Mouse (Mus musculus) right cerebral cortex, postnatal 36 days (tissue): Measurements from ENCODE around the gene Specc1l.

ENCODE experiments used
- DNase-seq, 2 experiments: peaks; one replicate each; pipeline ENCODE4 v3.0.0; 2022; ENCODE audit warnings: low spot score in 2 of 2, mixed read lengths in 1 of 2

The Specc1l gene

DNA sequence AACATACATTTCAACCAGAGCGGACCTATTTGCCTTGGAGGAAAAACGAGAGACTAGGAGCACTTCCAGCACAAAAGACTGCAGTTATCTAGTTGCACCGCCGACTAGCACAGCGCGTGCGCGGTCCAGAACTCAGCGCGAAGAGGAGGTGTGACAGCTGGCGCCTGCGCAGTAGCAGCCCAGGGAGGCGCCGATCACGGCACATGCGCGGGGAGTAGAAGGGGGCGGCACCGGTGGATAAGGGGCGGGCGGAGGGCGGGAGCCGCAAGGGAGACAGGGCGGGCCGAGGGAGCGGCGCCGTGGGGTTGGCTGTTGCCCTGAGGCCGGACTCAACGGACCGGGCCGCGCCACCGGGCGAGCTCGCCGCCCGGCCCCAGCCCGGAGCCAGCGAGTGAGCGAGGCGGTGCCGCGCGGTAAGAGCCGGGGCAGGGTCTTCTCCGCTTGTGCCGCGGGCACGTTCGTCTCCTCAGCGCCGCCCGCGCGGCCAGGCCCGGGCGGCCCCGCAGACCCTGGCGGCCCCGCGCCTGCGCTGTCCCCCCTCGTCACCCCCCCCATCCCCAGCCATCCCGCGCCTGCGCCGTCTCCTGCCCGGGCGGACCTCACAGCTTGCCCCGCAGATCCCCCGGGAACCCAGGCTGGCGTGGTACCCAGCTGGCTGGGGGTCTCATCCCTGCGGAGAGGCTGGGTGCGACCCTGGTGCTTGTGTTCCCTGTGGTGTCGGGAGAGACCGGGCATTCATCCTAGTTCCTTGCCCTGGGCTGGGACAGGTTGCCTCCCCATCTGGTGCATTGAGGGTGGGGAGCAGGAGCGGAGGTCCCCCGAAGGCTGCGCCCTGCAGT is at the start of gene Specc1l:
TSS of gene Specc1l (plus strand) at position 267 of the 839 bp plus-strand sequence.
- DNase-seq = peak; percentile 93

DNA sequence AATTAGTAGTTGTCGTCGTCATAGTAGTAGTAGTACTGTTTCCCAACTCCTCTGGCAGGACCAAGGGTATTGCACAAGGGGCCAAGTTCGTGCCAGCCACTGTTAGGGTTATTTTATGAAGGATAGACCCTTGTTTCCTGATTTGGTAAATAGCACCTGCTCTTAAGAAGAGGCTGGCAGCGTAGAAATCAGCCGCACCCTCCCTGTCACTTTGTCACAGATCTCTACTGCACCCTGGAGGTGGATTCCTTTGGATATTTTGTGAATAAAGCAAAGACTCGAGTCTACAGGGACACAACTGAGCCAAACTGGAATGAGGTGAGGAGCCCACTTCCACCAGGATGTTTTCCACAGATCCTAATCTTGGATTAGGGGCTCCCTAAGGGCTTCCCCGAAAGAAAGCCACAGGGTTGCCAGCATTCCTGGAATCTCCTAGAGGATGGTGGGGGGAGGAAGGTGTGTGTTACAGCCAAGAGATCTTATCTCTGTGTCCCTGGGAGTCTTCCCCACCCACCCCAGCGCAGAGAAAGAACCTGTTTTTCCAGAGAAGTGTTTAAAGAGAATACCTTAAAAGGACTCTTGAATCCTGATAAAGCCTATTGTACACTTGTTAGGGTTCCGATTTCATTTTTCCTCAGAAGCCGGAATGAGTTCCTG is 45.9 kb upstream of the Specc1l start:
- DNase-seq = no peak

DNA sequence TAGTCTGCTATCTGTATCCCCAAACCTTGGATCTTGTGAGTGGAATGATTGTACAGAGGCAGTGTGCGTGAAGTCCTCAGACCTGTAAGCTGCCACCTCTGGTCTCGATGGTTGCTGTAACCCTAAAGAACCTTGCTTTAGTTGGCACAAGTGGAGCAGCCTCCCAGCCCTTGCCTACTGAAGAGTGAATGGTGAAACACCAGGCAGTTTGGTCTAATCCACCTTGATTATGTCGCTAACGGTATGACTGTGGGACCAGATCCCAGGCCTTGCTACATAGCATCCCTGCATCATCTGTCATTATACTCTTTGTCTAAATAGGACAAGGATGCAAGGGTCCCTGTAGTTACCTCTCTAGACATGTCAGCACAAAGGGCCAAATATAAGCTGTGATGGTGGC is 45.3 kb upstream of the Specc1l start:
- no peak for DNase-seq

DNA sequence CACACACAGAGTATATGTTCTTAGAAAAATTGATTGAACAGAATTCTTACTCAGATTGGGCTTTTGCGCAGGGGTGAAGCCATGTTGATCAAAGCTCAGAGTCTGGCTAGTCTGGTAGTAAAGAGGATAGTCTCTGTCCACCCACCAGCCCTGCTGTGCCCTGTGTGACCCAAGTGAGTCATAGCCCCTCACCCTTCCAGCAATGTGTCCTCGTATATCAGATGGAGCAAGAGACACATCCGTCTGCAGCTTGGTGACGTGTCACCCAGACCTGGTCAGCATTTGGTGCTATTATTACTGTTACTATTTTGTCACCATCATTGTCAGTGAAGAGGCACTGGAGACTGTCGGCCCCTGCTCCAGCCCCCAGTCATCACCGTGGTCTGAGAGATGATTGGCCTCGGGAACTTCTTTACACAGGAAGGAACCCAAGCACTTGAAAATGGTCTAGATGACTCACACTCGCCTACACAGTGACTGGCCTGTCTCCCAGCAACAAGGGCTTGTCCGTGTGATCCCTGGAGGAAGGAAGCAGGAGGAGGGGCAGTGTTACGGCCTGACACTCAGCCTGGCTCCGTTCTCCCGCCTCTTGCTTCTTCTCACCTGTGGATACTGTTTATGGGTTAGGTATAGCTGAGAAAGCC is 41.5 kb upstream of the Specc1l start:
- DNase-seq = no peak

DNA sequence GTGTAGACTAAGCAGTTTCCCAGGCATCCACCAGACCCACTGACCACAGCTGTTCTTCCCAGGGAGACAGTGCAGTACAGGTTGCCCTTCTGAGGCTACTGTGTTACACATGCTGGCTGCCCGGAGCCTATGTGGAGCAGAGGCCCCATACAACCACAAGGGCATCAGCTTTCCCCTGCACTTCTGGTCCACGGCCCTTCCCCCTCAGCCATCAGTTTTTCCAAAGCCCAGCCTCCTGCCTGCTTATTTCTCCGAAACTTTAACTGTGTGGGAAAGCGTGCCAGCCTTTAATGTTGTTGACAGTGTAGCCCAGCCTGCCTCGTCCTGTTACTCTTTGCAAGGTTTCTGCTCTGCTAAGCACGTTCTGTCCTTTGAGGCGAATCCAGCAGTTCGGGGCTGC is 38.8 kb upstream of the Specc1l start:
- no peak for DNase-seq

DNA sequence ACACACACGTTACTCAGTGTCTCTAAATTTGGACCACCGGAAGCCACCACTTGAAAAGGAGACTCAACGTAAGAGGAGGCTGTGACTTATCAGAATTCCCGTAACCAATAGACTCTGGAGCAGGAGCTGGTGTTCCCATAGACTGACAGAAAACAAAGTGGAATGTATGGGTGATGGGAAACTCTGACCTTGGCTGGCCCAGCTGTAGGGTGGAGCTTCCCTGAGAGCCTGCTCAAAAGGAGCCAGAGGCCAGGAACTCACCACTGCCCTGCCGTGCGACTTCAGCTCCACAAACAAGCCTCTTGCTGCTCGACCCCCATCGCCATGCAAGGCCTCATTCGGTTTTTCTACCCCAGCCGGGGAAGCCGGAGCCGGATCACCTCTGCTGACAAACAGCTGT is 38.2 kb upstream of the Specc1l start:
- DNase-seq = no peak

DNA sequence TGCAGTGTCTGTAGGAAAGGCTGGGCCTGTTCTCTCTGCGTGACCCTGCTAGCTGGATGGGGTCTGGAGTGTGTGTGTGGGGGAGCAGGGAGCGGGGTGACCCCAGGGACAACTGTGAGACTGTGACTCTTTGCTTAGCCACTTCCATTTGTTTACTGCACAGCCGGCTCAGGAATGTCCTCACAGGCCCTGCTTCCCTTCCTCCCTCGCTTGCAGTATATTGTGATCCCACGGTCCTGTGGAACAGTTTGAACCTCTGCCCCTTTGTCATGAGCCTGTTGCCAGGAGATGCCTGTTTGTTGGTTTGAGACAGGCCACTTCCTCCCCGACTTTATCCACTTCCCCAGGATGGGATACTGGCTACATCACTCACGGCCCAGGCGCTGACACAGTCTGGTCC is 35.4 kb upstream of the Specc1l start:
- DNase-seq = no peak

DNA sequence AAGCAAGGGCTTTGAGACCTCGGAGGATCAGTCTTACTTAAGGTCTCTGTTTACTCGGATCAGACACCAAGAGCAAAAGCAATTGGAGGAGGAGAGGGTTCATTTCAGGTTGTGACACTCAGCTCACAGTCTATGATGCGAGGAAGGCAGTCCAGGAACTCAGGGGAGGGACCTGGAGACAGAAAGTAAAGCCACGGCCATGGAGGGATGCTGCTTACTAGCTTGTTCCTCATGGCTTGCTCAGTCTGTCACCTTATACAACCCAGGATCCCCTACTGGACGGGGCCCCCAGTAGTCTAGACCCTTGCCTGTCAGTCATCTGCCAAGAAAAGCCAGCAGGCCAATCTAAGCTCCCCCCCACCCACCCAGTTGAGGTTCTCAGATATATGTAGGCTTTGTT is 33.0 kb upstream of the Specc1l start:
- no peak for DNase-seq

DNA sequence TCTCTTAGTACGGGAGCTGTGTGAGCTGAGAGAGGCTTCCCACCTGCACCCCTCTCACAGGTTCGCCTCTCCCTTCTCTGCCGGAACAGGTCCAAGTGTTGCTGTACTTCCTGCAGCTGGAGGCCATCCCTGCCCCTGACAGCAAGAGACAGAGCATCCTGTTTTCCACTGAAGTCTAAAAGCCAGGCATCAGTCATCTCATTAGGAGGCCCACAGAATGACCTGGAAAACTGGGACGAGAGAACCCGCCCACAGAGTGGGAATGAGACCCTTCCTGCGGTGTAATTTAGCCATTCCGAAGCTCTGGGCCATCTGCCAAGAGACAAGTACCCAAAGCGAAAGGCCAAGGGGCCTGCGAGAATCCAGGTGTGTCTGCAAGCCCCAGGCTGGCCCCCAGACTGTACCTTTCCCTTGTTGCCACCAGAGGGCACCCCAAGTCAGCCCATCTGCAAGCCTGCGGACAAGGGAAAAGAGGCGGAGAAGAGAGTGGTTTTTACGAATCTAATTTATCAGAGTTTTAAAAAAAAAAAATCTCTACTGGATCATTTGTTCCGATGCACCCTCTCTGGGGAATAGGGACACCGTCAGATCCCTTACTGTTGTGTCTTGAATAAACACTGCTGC is 29.6 kb upstream of the Specc1l start:
- DNase-seq = peak; percentile 47 to 51

DNA sequence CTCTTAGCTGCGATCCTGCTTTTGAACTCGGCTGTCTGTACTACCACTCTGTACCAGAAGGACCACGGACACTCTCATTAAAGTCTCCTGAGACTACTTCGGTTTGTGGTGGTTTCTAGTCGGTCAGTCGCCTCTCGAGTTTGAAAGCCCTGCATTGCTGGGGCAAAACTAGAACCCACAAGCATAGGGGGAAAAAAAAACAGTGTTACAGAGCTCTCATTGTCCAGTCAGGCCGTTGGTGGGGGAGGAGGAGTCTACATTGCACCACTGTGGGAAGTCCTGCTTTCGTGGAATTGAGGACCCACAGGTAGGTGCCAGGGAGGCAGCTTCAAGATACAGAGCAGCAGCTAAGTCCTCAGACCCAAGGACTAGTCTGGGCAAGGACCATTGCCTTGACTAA is 27.0 kb upstream of the Specc1l start:
- no peak for DNase-seq

DNA sequence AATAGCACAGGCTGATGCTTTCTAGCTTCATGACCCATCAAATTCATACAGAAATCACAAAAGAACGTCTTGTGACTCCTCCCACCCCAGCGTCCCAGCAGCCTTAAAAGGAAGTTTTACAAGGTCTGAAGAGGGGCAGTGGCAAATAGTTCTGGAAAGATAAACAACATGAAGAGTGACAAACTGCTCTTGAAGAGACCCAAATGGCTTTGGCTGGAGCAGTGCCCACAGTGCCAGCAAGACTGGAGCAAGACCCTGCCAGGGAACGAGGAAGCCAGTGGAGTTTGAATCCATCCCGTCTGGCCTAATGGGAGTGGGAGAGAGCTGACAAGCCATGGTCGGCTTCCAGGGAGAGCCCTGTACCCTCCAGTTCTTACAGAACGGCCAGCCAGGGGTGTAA is 25.3 kb upstream of the Specc1l start:
- no peak for DNase-seq

DNA sequence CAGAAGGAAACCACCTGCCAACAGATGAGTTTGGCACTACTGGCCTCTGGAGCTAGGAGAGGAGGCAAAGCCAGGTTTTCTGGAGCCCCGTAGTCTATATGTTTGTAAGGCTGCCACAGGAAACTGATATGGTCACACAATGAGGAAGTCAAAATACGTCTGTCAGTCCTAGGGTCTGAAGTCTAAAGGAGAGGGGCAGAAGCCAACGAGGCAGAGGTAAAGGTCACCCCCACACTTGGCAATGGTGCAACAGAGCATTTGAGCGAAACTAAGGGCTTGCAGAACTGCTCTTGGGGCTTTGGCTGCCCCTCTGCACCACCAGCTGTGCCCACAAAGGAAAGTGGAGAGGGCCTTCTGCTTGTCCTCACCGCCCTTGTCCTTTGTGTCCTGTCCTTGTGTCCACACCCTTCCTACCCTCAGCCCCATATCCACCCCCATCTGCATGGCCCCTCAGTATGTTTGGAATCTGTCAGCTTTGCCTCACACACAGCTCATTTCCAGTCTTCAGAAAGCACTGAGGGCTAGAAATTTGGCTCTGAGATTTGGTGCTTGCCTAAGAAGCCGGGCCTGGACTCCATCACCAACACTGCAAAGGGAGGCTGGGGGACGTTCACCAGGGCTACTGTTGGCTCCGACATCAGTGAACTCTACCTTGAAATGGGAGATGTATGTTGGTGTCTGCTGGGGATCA is 24.4 kb upstream of the Specc1l start:
- no peak for DNase-seq

DNA sequence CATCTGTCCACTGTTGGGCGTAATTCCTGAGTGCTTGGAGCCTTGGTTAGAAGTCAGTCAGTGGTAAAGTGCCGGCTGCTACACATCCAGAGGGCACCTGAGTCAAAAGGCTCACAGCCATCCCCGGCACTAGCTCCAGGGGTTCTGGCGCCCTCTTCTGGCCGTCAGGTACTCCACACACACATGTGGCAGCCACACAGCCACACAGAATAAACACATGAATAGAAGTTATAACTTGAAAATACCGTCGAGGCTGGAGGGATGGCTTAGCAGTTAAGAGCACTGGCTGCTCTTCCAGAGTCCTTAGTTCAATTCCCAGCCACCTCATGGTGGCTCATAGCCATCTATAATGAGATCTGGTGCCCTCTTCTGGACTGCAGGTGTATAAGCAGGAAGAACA is 20.2 kb upstream of the Specc1l start:
- no peak for DNase-seq

DNA sequence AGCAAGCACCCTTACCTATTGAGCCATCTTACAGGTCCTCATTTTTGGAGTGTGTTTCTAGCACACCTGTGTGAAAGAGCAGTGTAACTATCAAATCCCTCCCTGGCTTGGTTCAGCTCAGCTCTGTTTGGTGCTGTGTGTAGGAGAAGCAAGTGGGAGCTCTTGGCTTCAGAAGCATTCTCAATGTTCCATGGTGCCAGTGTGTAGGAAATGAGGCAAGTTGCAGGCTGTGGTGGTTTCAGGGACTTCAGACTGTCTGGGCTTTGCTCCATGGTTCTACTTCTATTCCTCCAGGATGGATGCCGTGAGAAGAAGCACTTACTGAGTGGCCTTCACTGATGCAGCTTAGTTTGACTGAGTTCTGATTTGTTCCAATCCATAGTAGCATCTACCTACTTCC is 14.1 kb upstream of the Specc1l start:
- no peak for DNase-seq

DNA sequence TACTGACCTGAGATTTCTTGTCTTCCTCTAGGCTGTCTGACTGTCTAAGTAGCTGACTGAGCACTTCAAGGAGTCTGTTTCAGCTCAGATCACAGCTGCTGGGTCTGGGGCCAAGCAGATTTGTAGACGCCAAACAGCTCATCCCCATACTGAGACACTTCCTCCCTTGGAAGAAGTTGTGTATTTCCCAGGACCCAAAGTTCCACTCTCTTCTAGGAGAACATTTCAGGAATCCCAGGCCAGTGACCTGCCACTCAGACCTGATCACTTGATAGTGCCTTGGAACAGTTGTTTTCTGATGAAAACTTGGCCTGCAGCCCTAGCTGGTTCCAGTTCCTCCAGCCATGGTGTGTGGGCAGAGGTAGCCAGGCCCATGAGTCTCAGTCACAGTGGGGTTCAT is 11.1 kb upstream of the Specc1l start:
- no peak for DNase-seq

DNA sequence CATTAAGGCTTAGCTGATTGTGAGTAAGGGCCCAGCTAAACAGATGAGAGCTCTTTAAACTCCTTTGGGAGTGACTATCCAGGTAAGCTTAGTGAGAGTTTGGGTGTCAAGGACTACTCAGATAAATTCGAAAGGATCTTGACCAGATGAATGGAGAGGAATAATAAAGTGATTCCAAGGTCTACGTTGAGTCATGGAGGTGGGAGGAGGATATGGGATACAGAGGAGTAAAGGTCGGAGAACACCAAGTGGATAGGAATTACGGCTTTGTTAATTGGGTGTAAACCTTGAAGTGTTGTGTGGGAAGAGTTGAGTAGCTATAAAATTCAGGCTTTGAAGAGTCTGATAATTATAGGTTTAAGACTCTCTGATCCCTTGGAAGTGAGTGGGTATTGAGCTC is 5.7 kb upstream of the Specc1l start:
- DNase-seq = no peak

DNA sequence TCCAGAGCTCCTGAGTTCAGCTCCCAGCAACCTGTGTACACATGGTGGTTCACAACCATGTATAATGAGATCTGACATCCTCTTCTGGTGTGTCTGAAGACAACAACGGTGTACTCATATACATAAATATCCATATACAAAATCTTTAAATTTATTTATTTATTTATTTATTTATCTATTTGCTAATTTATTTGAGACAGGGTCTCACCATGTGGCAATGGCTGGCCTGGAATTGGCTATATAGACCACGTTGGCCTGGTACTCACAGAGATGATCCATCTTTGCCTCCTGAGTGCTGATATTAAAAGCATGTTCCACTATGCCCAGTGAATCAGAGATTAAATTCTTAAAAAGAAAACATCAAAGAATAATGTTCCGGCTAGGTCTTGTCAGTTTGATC is 1.0 kb upstream of the Specc1l start:
- no peak for DNase-seq

DNA sequence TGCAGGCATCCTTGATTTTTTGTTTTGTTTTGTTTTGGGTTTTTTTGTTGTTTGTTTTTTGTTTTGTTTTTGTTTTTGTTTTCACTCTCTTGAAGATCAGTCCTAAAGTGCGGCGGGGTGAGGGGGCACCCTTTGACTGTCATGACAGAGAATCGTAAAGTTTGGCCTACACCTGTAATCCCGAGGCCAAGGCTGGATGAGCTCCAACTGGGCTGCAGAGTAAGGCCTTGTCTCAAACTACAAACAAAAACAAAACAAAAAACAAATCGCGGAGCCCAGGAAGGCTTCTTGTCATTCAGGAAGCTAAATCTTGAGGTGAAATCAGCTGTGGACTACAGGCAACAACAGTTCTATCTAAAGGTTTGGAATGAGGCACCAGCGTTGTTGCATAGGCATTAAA is 1.1 kb downstream of the Specc1l start:
- no peak for DNase-seq

DNA sequence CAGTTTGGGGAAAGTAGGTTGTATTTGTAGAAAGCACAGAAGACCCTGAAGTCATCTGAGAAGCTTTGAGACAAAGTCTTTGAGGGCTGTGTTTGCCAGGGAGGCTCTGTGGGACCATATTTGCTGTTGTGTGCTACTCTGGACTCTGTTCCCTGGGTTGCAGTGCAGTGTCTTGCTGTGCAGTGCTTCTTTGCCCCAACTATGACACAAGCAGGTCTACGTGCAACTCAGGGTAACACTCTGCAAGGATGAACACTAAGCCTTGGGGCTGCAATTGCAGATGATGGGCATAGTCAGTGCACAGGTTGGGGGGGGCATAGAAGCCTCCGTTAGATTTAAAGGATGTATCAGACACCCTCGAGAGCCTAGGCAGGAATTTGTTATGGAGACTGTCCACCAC is 8.8 kb downstream of the Specc1l start:
- DNase-seq = no peak

DNA sequence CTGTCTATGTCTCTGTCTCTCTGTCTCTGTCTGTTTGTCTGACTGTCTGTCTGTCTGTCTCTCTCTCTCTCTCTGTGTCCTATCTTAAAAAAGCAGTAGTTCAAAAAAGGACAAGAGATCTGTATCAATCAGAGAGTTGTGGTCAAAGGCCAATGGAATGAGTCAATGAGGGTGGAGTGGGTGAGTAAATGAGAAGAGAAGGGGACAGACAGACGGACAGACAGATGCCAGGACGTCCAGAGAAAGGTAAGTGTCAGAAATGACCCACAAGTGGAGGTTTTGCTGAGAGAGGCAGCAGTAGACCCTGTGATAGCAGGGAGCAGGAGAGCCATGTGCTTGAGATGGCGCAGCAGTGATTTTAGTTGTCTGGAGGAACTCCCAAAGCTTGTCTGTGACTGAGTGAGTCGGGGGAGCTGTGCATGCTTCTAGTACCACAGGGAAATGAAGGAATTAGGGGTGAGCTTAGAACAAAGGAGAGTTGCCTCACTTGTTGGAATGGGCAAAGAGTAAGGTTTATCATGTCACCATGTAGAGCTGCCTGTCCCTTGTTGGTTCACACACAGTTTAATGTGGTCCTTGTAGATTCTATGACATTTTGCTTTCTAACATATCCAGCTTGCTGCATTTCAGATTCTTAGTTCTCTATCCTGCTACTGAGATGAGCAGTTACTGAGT is 10.2 kb downstream of the Specc1l start:
- no peak for DNase-seq

DNA sequence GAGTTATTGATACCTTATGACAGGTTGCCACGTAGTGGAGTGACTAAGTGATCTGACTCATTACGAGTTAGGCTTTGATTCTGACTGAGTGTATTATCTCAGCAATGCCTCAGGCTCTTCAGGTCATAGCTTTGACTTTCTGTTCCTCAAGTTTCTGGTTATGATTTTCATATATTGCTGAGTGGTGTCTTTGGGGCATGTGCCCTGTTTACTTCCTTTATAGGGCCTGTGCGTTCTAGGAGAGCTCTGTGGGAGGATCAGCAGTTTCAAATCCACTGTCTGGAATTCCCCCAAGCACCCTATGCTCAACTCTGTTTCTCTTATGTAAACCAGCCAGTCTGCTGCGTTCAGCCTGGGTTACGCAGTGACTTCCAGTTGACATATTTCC is 10.7 kb downstream of the Specc1l start:
- peak in 1 of 2 experiments; percentile 10 for DNase-seq
